Mouse (Mus musculus) megakaryocyte, embryonic 14.5 days (primary cell): Measurements from ENCODE around the gene Olfr287. TPM values are rescaled to one million over a fixed set of nuclear protein-coding genes. Genes with fewer than 3 reads are reported as not detected.

Source experiments
- H3K27me3 ChIP-seq: replicated peaks from 2 replicates; pipeline ENCODE3; 2012; ENCODE audit warnings: inconsistent platforms
- H3K36me3 ChIP-seq: replicated peaks from 2 replicates; pipeline ENCODE3; 2012; ENCODE audit warnings: low read length, inconsistent platforms, mixed read lengths
- H3K4me1 ChIP-seq: 2 replicates; pipeline ENCODE4 v1.6.1; 2012; ENCODE audit warnings: inconsistent platforms
- H3K4me3 ChIP-seq: replicated peaks from 2 replicates; pipeline ENCODE3; 2012; ENCODE audit warnings: moderate library complexity, mild to moderate bottlenecking, inconsistent platforms
- H3K9me3 ChIP-seq: 2 replicates; pipeline ENCODE4 v1.6.1; 2012; ENCODE audit warnings: inconsistent platforms
- FLI1 ChIP-seq: IDR thresholded peaks from 2 replicates; pipeline ENCODE4 v1.6.1; 2012; ENCODE audit warnings: low read length, inconsistent platforms, mixed read lengths
- GATA1 ChIP-seq: IDR thresholded peaks from 3 replicates; pipeline ENCODE4 v1.6.1; 2012; ENCODE audit warnings: mixed read lengths, low read length, inconsistent platforms, borderline replicate concordance
- polyA plus RNA-seq: library from polyadenylated mRNA; stranded (reverse); fragments of >175 nt; gene quantifications from 2 replicates; pipeline ENCODE4 v1.2.3, GENCODE M21; 2012; ENCODE audit warnings: low replicate concordance; ENCODE audit not compliant: insufficient read depth

Gene Olfr287
- polyA plus RNA-seq: not detected in 2 replicates

- H3K4me1 ChIP-seq: peaks cover 4% of the 10 kb centered on the region
- H3K27me3 ChIP-seq: peaks cover 30% of the 10 kb centered on the region
- no peak within 1 kb of the TSS for H3K4me3 ChIP-seq
- no peaks in the 10 kb centered on the region for H3K9me3 ChIP-seq
- H3K36me3 ChIP-seq: no peaks in the 10 kb centered on the region
- TF ChIP-seq FLI1 (no peak), GATA1 (no peak)
These were observed at the start of gene Olfr287, which contains the start of gene Gm44579 for GRCm38 (mm10) chr15:98220877-98221276. Olfr287 (minus strand) TSS chr15:98221056. Gm44579 (minus strand) TSS chr15:98220977.

- Histone ChIP-seq H3K4me1 (no peaks in the 10 kb centered on the region), H3K27me3 (peaks cover 7% of the 10 kb centered on the region), H3K36me3 (no peaks in the 10 kb centered on the region), H3K4me3 (no peak overlapping the region), H3K9me3 (peaks cover 25% of the 10 kb centered on the region)
- no peak for TF ChIP-seq GATA1
- TF ChIP-seq FLI1: no peak
These were observed 36.9 kb upstream of the Olfr287 start for GRCm38 (mm10) chr15:98257776-98258175.

GRCm38 (mm10) chr15:98257193-98257592, 36.3 kb upstream of the Olfr287 start, which contains the start of gene H1fnt:
H1fnt (minus strand) TSS chr15:98257293.
- H3K36me3 ChIP-seq: no peaks in the 10 kb centered on the region
- H3K27me3 ChIP-seq: peaks cover 7% of the 10 kb centered on the region
- no peak within 1 kb of the TSS for H3K4me3 ChIP-seq
- TF ChIP-seq FLI1 (no peak), GATA1 (no peak)
- peaks cover 23% of the 10 kb centered on the region for H3K9me3 ChIP-seq
- H3K4me1 ChIP-seq: no peaks in the 10 kb centered on the region

- Histone ChIP-seq H3K36me3 (no peaks in the 10 kb centered on the region), H3K4me1 (no peaks in the 10 kb centered on the region), H3K9me3 (peaks cover 23% of the 10 kb centered on the region), H3K4me3 (no peak overlapping the region), H3K27me3 (peaks cover 7% of the 10 kb centered on the region)
- TF ChIP-seq FLI1 (no peak), GATA1 (no peak)
These were observed 35.4 kb upstream of the Olfr287 start for GRCm38 (mm10) chr15:98256271-98256670.

GRCm38 (mm10) chr15:98235442-98235841, 14.6 kb upstream of the Olfr287 start:
- H3K36me3 ChIP-seq: no peaks in the 10 kb centered on the region
- TF ChIP-seq GATA1 (no peak), FLI1 (no peak)
- peaks cover 32% of the 10 kb centered on the region for H3K27me3 ChIP-seq
- peaks cover 15% of the 10 kb centered on the region for H3K4me1 ChIP-seq
- peaks cover 15% of the 10 kb centered on the region for H3K9me3 ChIP-seq
- no peak overlapping the region for H3K4me3 ChIP-seq

GRCm38 (mm10) chr15:98234350-98234749, 13.5 kb upstream of the Olfr287 start, which contains the start of gene Olfr286:
Olfr286 (minus strand) TSS chr15:98234450.
- Histone ChIP-seq H3K27me3 (peaks cover 32% of the 10 kb centered on the region), H3K4me1 (peaks cover 15% of the 10 kb centered on the region), H3K4me3 (no peak within 1 kb of the TSS), H3K36me3 (no peaks in the 10 kb centered on the region), H3K9me3 (peaks cover 9% of the 10 kb centered on the region)
- TF ChIP-seq FLI1: no peak
- TF ChIP-seq GATA1: no peak

GRCm38 (mm10) chr15:98226096-98226495, 5.2 kb upstream of the Olfr287 start:
- no peaks in the 10 kb centered on the region for H3K9me3 ChIP-seq
- TF ChIP-seq GATA1 (no peak), FLI1 (no peak)
- H3K36me3 ChIP-seq: no peaks in the 10 kb centered on the region
- no peaks in the 10 kb centered on the region for H3K4me1 ChIP-seq
- no peak overlapping the region for H3K4me3 ChIP-seq
- peaks cover 16% of the 10 kb centered on the region for H3K27me3 ChIP-seq

- Histone ChIP-seq H3K9me3 (no peaks in the 10 kb centered on the region), H3K4me3 (peak overlapping the region; percentile 5), H3K4me1 (no peaks in the 10 kb centered on the region), H3K27me3 (peaks cover 19% of the 10 kb centered on the region), H3K36me3 (no peaks in the 10 kb centered on the region)
- TF ChIP-seq GATA1 (no peak), FLI1 (no peak)
These were observed 4.8 kb upstream of the Olfr287 start for GRCm38 (mm10) chr15:98225610-98226009.

GRCm38 (mm10) chr15:98222377-98222776, 1.5 kb upstream of the Olfr287 start:
- no peaks in the 10 kb centered on the region for H3K9me3 ChIP-seq
- no peaks in the 10 kb centered on the region for H3K36me3 ChIP-seq
- H3K4me3 ChIP-seq: no peak overlapping the region
- peaks cover 30% of the 10 kb centered on the region for H3K27me3 ChIP-seq
- peaks cover 4% of the 10 kb centered on the region for H3K4me1 ChIP-seq
- TF ChIP-seq FLI1 (no peak), GATA1 (no peak)

GRCm38 (mm10) chr15:98214130-98214529, 6.7 kb downstream of the Olfr287 start:
- peaks cover under 1% of the 10 kb centered on the region for H3K4me1 ChIP-seq
- H3K4me3 ChIP-seq: no peak overlapping the region
- H3K36me3 ChIP-seq: no peaks in the 10 kb centered on the region
- no peak for TF ChIP-seq GATA1
- TF ChIP-seq FLI1: no peak
- no peaks in the 10 kb centered on the region for H3K9me3 ChIP-seq
- peaks cover 11% of the 10 kb centered on the region for H3K27me3 ChIP-seq
